Mouse (Mus musculus): ENCODE results near the gene Espl1. TPM values are rescaled to one million over a fixed set of nuclear protein-coding genes. Genes with fewer than 3 reads are reported as not detected.

The Espl1 gene
- polyA plus RNA-seq (2015; fragmentation: Nextera tagmentation; extraction: Ambion mirVana), result 23.7 and 32.2 TPM in 2 replicates

GRCm38 (mm10) chr15:102295633-102296367 lies at the start of gene Espl1:
TSS of gene Espl1 (plus strand) at chr15:102296266.
- Histone ChIP-seq H3K4me3 (peak within 1 kb of the TSS; percentile 71), H3K4me1 (peaks cover 6% of the 10 kb centered on the region), H3K27ac (no peak within 1 kb of the TSS), H3K4me2 (replicated peaks) (peak within 1 kb of the TSS; percentile 89), H3K9ac (peak within 1 kb of the TSS; percentile 68), H3K27me3 (no peaks in the 10 kb centered on the region), H3K36me3 (peaks cover 27% of the 10 kb centered on the region), H3K9me3 (no peaks in the 10 kb centered on the region)
- peak; percentile 99 for ATAC-seq (ENCODE audit: low FRiP score, low read depth)
- WGBS, result 8% methylated on average over 25 of the region's 25 CpGs

- WGBS, result under 1% methylated on average over 29 of the region's 35 CpGs
These were observed 49.2 kb upstream of the Espl1 start for GRCm38 (mm10) chr15:102246866-102247251.

GRCm38 (mm10) chr15:102247252-102248130 lies 48.6 kb upstream of the Espl1 start:
- 1% methylated on average over 48 of the region's 65 CpGs for WGBS
- peaks cover 34% of the 10 kb centered on the region for H3K36me3 ChIP-seq
- peak overlapping the region; percentile 93 for H3K4me2 ChIP-seq (replicated peaks)
- no peaks in the 10 kb centered on the region for H3K27me3 ChIP-seq
- H3K9me3 ChIP-seq, result no peaks in the 10 kb centered on the region
- peak; percentile 26 for ATAC-seq (ENCODE audit: low FRiP score, low read depth)
- H3K4me1 ChIP-seq, result peaks cover 81% of the 10 kb centered on the region
- H3K4me3 ChIP-seq, result peak overlapping the region; percentile 64
- peak overlapping the region; percentile 99 for H3K27ac ChIP-seq
- peak overlapping the region; percentile 71 for H3K9ac ChIP-seq

More at GRCm38 (mm10) chr15:102246866-102247251, 49.2 kb upstream of the Espl1 start:
- peak; percentile 54 for ATAC-seq (ENCODE audit: low FRiP score, low read depth)
- Histone ChIP-seq H3K36me3 (peaks cover 34% of the 10 kb centered on the region), H3K4me3 (peak overlapping the region; percentile 64), H3K9ac (peak overlapping the region; percentile 71), H3K4me2 (replicated peaks) (peak overlapping the region; percentile 93), H3K27me3 (no peaks in the 10 kb centered on the region), H3K9me3 (no peaks in the 10 kb centered on the region), H3K27ac (peak overlapping the region; percentile 99), H3K4me1 (peaks cover 81% of the 10 kb centered on the region)

- H3K4me3 ChIP-seq, result peak overlapping the region; percentile 64
- peak overlapping the region; percentile 71 for H3K9ac ChIP-seq
- 0 out of 2 replicates have a peak, but pooled peaks have one; percentile 0 for ATAC-seq (ENCODE audit: low FRiP score, low read depth)
- H3K27ac ChIP-seq, result peak overlapping the region; percentile 99
- no peaks in the 10 kb centered on the region for H3K9me3 ChIP-seq
- 1% methylated on average over 8 of the region's 8 CpGs for WGBS
- H3K36me3 ChIP-seq, result peaks cover 36% of the 10 kb centered on the region
- H3K4me1 ChIP-seq, result peaks cover 80% of the 10 kb centered on the region
- H3K4me2 ChIP-seq (replicated peaks), result peak overlapping the region; percentile 93
- no peaks in the 10 kb centered on the region for H3K27me3 ChIP-seq
These were observed 47.8 kb upstream of the Espl1 start for GRCm38 (mm10) chr15:102248131-102248811.

GRCm38 (mm10) chr15:102248812-102249191 lies 47.3 kb upstream of the Espl1 start:
- peak overlapping the region; percentile 64 for H3K4me3 ChIP-seq
- peak overlapping the region; percentile 71 for H3K9ac ChIP-seq
- no peaks in the 10 kb centered on the region for H3K27me3 ChIP-seq
- peaks cover 80% of the 10 kb centered on the region for H3K4me1 ChIP-seq
- H3K9me3 ChIP-seq, result no peaks in the 10 kb centered on the region
- peak overlapping the region; percentile 99 for H3K27ac ChIP-seq
- peaks cover 41% of the 10 kb centered on the region for H3K36me3 ChIP-seq
- H3K4me2 ChIP-seq (replicated peaks), result peak overlapping the region; percentile 93
- peak; percentile 21; the same call in 1 of the 2 replicates for ATAC-seq (ENCODE audit: low FRiP score, low read depth)
- WGBS, result 4% methylated on average over 3 of the region's 3 CpGs

GRCm38 (mm10) chr15:102249251-102249691 lies 46.8 kb upstream of the Espl1 start:
- H3K4me2 ChIP-seq (replicated peaks), result peak overlapping the region; percentile 93
- H3K9me3 ChIP-seq, result no peaks in the 10 kb centered on the region
- peak overlapping the region; percentile 71 for H3K9ac ChIP-seq
- H3K36me3 ChIP-seq, result peaks cover 46% of the 10 kb centered on the region
- H3K4me3 ChIP-seq, result peak overlapping the region; percentile 64
- no peaks in the 10 kb centered on the region for H3K27me3 ChIP-seq
- under 1% methylated on average over 13 of the region's 13 CpGs for WGBS
- H3K4me1 ChIP-seq, result peaks cover 80% of the 10 kb centered on the region
- peak; percentile 38 for ATAC-seq (ENCODE audit: low FRiP score, low read depth)
- peak overlapping the region; percentile 99 for H3K27ac ChIP-seq

- no peaks in the 10 kb centered on the region for H3K27me3 ChIP-seq
- 22% methylated on average over 9 of the region's 9 CpGs for WGBS
These were observed 46.1 kb upstream of the Espl1 start for GRCm38 (mm10) chr15:102249967-102250366.

GRCm38 (mm10) chr15:102250521-102250920 lies 45.5 kb upstream of the Espl1 start:
- Histone ChIP-seq H3K4me1 (peaks cover 80% of the 10 kb centered on the region), H3K27ac (peak overlapping the region; percentile 99), H3K36me3 (peaks cover 52% of the 10 kb centered on the region), H3K27me3 (no peaks in the 10 kb centered on the region), H3K9ac (peak overlapping the region; percentile 71), H3K9me3 (no peaks in the 10 kb centered on the region), H3K4me2 (replicated peaks) (peak overlapping the region; percentile 93), H3K4me3 (peak overlapping the region; percentile 64)
- no peak for ATAC-seq (ENCODE audit: low FRiP score, low read depth)
- WGBS, result 57% methylated on average over 5 of the region's 5 CpGs

More at GRCm38 (mm10) chr15:102249967-102250366, 46.1 kb upstream of the Espl1 start:
- Histone ChIP-seq H3K36me3 (peaks cover 49% of the 10 kb centered on the region), H3K27ac (peak overlapping the region; percentile 99), H3K9me3 (no peaks in the 10 kb centered on the region), H3K4me3 (peak overlapping the region; percentile 64), H3K4me2 (replicated peaks) (peak overlapping the region; percentile 93), H3K4me1 (peaks cover 80% of the 10 kb centered on the region), H3K9ac (peak overlapping the region; percentile 71)
- no peak for ATAC-seq (ENCODE audit: low FRiP score, low read depth)

- 24% methylated on average over 13 of the region's 14 CpGs for WGBS
- ATAC-seq (ENCODE audit: low FRiP score, low read depth), result peak; percentile 30
- peak overlapping the region; percentile 91 for H3K4me2 ChIP-seq (replicated peaks)
- H3K4me3 ChIP-seq, result peak overlapping the region; percentile 87
- H3K27me3 ChIP-seq, result no peaks in the 10 kb centered on the region
- H3K9me3 ChIP-seq, result no peaks in the 10 kb centered on the region
- H3K36me3 ChIP-seq, result peaks cover 42% of the 10 kb centered on the region
- peak overlapping the region; percentile 100 for H3K27ac ChIP-seq
- peak overlapping the region; percentile 97 for H3K9ac ChIP-seq
- H3K4me1 ChIP-seq, result peaks cover 84% of the 10 kb centered on the region
These were observed 40.4 kb upstream of the Espl1 start for GRCm38 (mm10) chr15:102255547-102256255.

GRCm38 (mm10) chr15:102256431-102257201 lies 39.5 kb upstream of the Espl1 start:
- Histone ChIP-seq H3K27me3 (no peaks in the 10 kb centered on the region), H3K27ac (peak overlapping the region; percentile 100), H3K4me1 (peaks cover 78% of the 10 kb centered on the region), H3K36me3 (peaks cover 33% of the 10 kb centered on the region), H3K4me2 (replicated peaks) (peak overlapping the region; percentile 91), H3K9me3 (no peaks in the 10 kb centered on the region), H3K4me3 (peak overlapping the region; percentile 87), H3K9ac (peak overlapping the region; percentile 97)
- 4% methylated on average over 22 of the region's 22 CpGs for WGBS
- no peak for ATAC-seq (ENCODE audit: low FRiP score, low read depth)
